Mouse (Mus musculus) embryo, embryonic 11 days (tissue): ENCODE data around the gene Hsd17b11.

Source experiments
- DNase-seq: peaks from one replicate; pipeline ENCODE4 v3.0.0-alpha.2; 2015

Gene Hsd17b11

GRCm38 (mm10) chr5:104021597-104022378 lies at the start of gene Hsd17b11:
Hsd17b11 (minus strand) TSS chr5:104021919.
- DNase-seq = peak; percentile 90

GRCm38 (mm10) chr5:104071048-104071447 lies 49.3 kb upstream of the Hsd17b11 start:
- no peak for DNase-seq

GRCm38 (mm10) chr5:104068751-104069150 lies 47.0 kb upstream of the Hsd17b11 start:
- DNase-seq = peak; percentile 43

- DNase-seq = no peak
These were observed 41.2 kb upstream of the Hsd17b11 start for GRCm38 (mm10) chr5:104062773-104063551.

GRCm38 (mm10) chr5:104061936-104062772 lies 40.4 kb upstream of the Hsd17b11 start:
- no peak for DNase-seq

- no peak for DNase-seq
These were observed 38.7 kb upstream of the Hsd17b11 start for GRCm38 (mm10) chr5:104060429-104060828.

GRCm38 (mm10) chr5:104059628-104060027 lies 37.9 kb upstream of the Hsd17b11 start:
- no peak for DNase-seq

- DNase-seq = peak; percentile 32
These were observed 36.3 kb upstream of the Hsd17b11 start for GRCm38 (mm10) chr5:104058021-104058420.

GRCm38 (mm10) chr5:104056295-104056694 lies 34.6 kb upstream of the Hsd17b11 start:
- DNase-seq = no peak

- no peak for DNase-seq
These were observed 34.1 kb upstream of the Hsd17b11 start for GRCm38 (mm10) chr5:104055816-104056215.

GRCm38 (mm10) chr5:104054938-104055337 lies 33.2 kb upstream of the Hsd17b11 start:
- DNase-seq = no peak

GRCm38 (mm10) chr5:104052956-104053355 lies 31.2 kb upstream of the Hsd17b11 start:
- peak; percentile 37 for DNase-seq

- peak; percentile 12 for DNase-seq
These were observed 26.4 kb upstream of the Hsd17b11 start for GRCm38 (mm10) chr5:104048139-104048538.

- DNase-seq = peak; percentile 21
These were observed 25.7 kb upstream of the Hsd17b11 start for GRCm38 (mm10) chr5:104047200-104048105.

- peak; percentile 99 for DNase-seq
These were observed 24.8 kb upstream of the Hsd17b11 start, which contains the start of gene Nudt9 for GRCm38 (mm10) chr5:104046256-104047199. Nudt9 (plus strand) TSS chr5:104046306.

GRCm38 (mm10) chr5:104043704-104044103 lies 22.0 kb upstream of the Hsd17b11 start:
- DNase-seq = no peak

- no peak for DNase-seq
These were observed 21.2 kb upstream of the Hsd17b11 start for GRCm38 (mm10) chr5:104042906-104043305.

- peak; percentile 52 for DNase-seq
These were observed 17.6 kb upstream of the Hsd17b11 start for GRCm38 (mm10) chr5:104039154-104039932.

- no peak for DNase-seq
These were observed 15.0 kb upstream of the Hsd17b11 start for GRCm38 (mm10) chr5:104036686-104037085.

- DNase-seq = no peak
These were observed 14.1 kb upstream of the Hsd17b11 start for GRCm38 (mm10) chr5:104035824-104036223.
